Mouse (Mus musculus) midbrain, postnatal 0 days (tissue): Measurements from ENCODE around the gene R3hcc1l. TPM values are rescaled to one million over a fixed set of nuclear protein-coding genes. Genes with fewer than 3 reads are reported as not detected.

ENCODE experiments used
- ATAC-seq: fragments of 200-750 bp; cut with Nextera tagmentation; 2 replicates; pipeline ENCODE4 v1.8.0; 2017; ENCODE audit warnings: moderate number of reproducible peaks, mild to moderate bottlenecking, moderate TSS enrichment, moderate library complexity; ENCODE audit not compliant: low FRiP score
- DNase-seq: peaks from one replicate; pipeline ENCODE4 v3.0.0-alpha.2; 2015; ENCODE audit warnings: low spot score
- H3K27ac ChIP-seq: fragments of 300-500 bp; sonication (generic); 2 replicates; pipeline ENCODE4 v1.5.1; 2014; ENCODE audit warnings: low read depth, mild to moderate bottlenecking, low read length, mixed read lengths
- H3K27me3 ChIP-seq: fragments of 300-500 bp; sonication (generic); 2 replicates; pipeline ENCODE4 v1.6.1; 2014; ENCODE audit warnings: low read length, control low read depth, mixed read lengths; ENCODE audit not compliant: insufficient read depth
- H3K36me3 ChIP-seq: fragments of 300-500 bp; sonication (generic); 2 replicates; pipeline ENCODE4 v1.6.1; 2014; ENCODE audit warnings: low read length, control low read depth, mixed read lengths; ENCODE audit not compliant: insufficient read depth
- H3K4me1 ChIP-seq: fragments of 300-500 bp; sonication (generic); 2 replicates; pipeline ENCODE4 v1.6.1; 2014; ENCODE audit warnings: mild to moderate bottlenecking, control low read depth, antibody characterized with exemption, low read length, mixed read lengths; ENCODE audit not compliant: insufficient read depth
- H3K4me2 ChIP-seq: fragments of 300-500 bp; sonication (generic); 2 replicates; pipeline ENCODE4 v1.6.1; 2014; ENCODE audit warnings: low read depth, mild to moderate bottlenecking, low read length, mixed read lengths; ENCODE audit not compliant: poor library complexity, severe bottlenecking
- H3K4me3 ChIP-seq: fragments of 300-500 bp; sonication (generic); 2 replicates; pipeline ENCODE4 v1.5.1; 2014; ENCODE audit warnings: low read depth, mild to moderate bottlenecking, low read length, moderate library complexity
- H3K9ac ChIP-seq: fragments of 300-500 bp; sonication (generic); replicated peaks from 2 replicates; pipeline ENCODE4 v1.6.1; 2014; ENCODE audit warnings: mild to moderate bottlenecking, low read length, moderate library complexity, mixed read lengths; ENCODE audit not compliant: poor library complexity, severe bottlenecking
- H3K9me3 ChIP-seq: fragments of 300-500 bp; sonication (generic); 2 replicates; pipeline ENCODE4 v1.6.1; 2016; ENCODE audit warnings: low read length, control low read depth
- CTCF ChIP-seq: IDR thresholded peaks from 2 replicates; pipeline ENCODE4 v1.5.1; 2016; ENCODE audit warnings: antibody characterized with exemption, mild to moderate bottlenecking
- WGBS: fragments of 180-500 bp; shearing (Covaris S2); extraction: QIAGEN DNeasy Blood & Tissue Kit; methylation state at CpG from one replicate; pipeline ENCODE4 v1.1.7; 2014; 5-methylcytosine and 5-hydroxymethylcytosine counted together
- polyA plus RNA-seq: library from polyadenylated mRNA; unstranded; fragments of >200 nt; fragmentation: Nextera tagmentation; extraction: Ambion mirVana; gene quantifications from 2 replicates; pipeline ENCODE4 v1.2.1, GENCODE M21; 2015
- total RNA-seq: library from RNA; depleted of rRNA; stranded (reverse); fragments of >200 nt; gene quantifications from 2 replicates; pipeline ENCODE4 v1.2.3, GENCODE M21; 2014; rRNA removed

R3hcc1l gene
- total and polyA plus RNA-seq, 2 experiments from 2014 or later = 7.7 to 9.9 TPM

- 53% methylated on average over 8 of the region's 8 CpGs for WGBS
- Histone ChIP-seq H3K4me3 (no peak overlapping the region), H3K9ac (no peak overlapping the region), H3K36me3 (no peaks in the 10 kb centered on the region), H3K4me1 (no peaks in the 10 kb centered on the region), H3K27ac (no peak overlapping the region), H3K9me3 (no peaks in the 10 kb centered on the region), H3K4me2 (no peak overlapping the region), H3K27me3 (no peaks in the 10 kb centered on the region)
- DNase-seq (no peak), ATAC-seq (no peak)
- no peak for TF ChIP-seq CTCF
Observed at GRCm38 (mm10) chr19:42638604-42639481, 120.3 kb downstream of the R3hcc1l start.

GRCm38 (mm10) chr19:42639544-42639943 lies 121.0 kb downstream of the R3hcc1l start:
- no peak overlapping the region for H3K4me2 ChIP-seq
- no peak for DNase-seq
- no peaks in the 10 kb centered on the region for H3K4me1 ChIP-seq
- no peak for TF ChIP-seq CTCF
- no peak for ATAC-seq
- no peaks in the 10 kb centered on the region for H3K36me3 ChIP-seq
- no peaks in the 10 kb centered on the region for H3K27me3 ChIP-seq
- H3K4me3 ChIP-seq = no peak overlapping the region
- WGBS = 74% methylated on average over 8 of the region's 8 CpGs
- H3K9ac ChIP-seq = no peak overlapping the region
- H3K9me3 ChIP-seq = no peaks in the 10 kb centered on the region
- H3K27ac ChIP-seq = no peak overlapping the region

GRCm38 (mm10) chr19:42640211-42640610 lies 121.7 kb downstream of the R3hcc1l start:
- Histone ChIP-seq H3K9me3 (no peaks in the 10 kb centered on the region), H3K4me2 (no peak overlapping the region), H3K4me3 (no peak overlapping the region), H3K4me1 (no peaks in the 10 kb centered on the region), H3K36me3 (no peaks in the 10 kb centered on the region), H3K27ac (no peak overlapping the region), H3K27me3 (no peaks in the 10 kb centered on the region), H3K9ac (no peak overlapping the region)
- WGBS = 82% methylated on average over 9 of the region's 9 CpGs
- TF ChIP-seq CTCF = no peak
- DNase-seq = no peak
- ATAC-seq = no peak

Other genes starting within 250 kb of the R3hcc1l start
- gene Crtac1, start 87.0 kb upstream of the R3hcc1l start, total RNA-seq = 21.1 and 22.0 TPM in 2 replicates
- gene Crtac1, start 87.0 kb upstream of the R3hcc1l start, polyA plus RNA-seq = 40.7 and 41.6 TPM in 2 replicates
- gene Loxl4, start 94.1 kb downstream of the R3hcc1l start, total RNA-seq = 0.24 and 0.27 TPM in 2 replicates
- gene Loxl4, start 94.1 kb downstream of the R3hcc1l start, polyA plus RNA-seq = 0.10 and 0.11 TPM in 2 replicates
- 3.0 and 4.0 TPM in 2 replicates for gene Pyroxd2, start 234.0 kb downstream of the R3hcc1l start, total RNA-seq
- 2.5 and 2.9 TPM in 2 replicates for gene Pyroxd2, start 234.0 kb downstream of the R3hcc1l start, polyA plus RNA-seq